Mouse (Mus musculus) monocyte, adult 5-6 weeks (primary cell): Measurements from ENCODE around the gene Prr5l. TPM values are rescaled to one million over a fixed set of nuclear protein-coding genes. Genes with fewer than 3 reads are reported as not detected.
A peak's percentile ranks its signal among the peaks of the same experiment; 100 is the strongest.

Experiments used
- ATAC-seq: fragments of 153-309, 156-312 bp; replicated peaks from 2 replicates; pipeline ENCODE4 v1.8.0; 2017; ENCODE audit warnings: mild to moderate bottlenecking; ENCODE audit not compliant: low TSS enrichment, insufficient number of reproducible peaks, severe bottlenecking, poor library complexity, low FRiP score
- total RNA-seq: library from RNA; stranded (forward); fragments of 200-1000, 200-491, 200-594 nt; gene quantifications from 3 replicates; pipeline ENCODE4 v1.2.3, GENCODE M21; 2017

Gene Prr5l
- total RNA-seq, 1 experiment from 2014 or later, result 41.2 TPM

DNA sequence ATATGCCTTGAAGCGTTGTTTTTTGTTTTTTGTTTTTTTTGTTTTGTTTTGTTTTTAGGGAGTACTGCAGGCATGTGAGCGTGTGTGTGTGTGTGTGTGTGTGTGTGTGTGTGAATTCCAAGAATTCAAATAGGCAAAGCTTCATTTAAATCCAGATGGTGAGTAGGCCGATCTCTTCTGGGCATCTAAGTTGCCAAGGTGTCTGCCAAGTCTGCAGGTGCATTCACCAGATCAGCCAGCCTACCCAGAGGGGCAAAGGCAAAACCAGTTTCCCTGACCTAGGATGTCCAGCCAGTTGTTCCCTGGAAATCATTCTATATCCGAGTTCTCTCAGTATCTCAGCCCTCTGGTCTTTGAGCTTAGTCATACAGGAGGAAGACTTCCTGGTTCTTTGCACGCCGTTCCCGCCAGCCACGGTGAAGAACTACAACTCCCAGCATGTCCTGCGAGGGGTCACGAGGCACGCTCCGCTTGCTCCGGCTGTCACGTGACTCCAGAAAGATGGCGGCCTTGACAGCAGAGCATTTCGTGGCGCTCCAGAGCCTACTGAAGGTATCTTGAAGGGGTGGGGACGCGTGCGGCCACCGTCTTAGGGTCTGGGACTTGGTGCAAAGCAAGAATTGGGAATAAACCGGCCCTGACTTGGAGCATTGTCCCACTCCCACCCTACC lies 3.1 kb upstream of the Prr5l start, which contains the start of gene Commd9:
Commd9 (plus strand) TSS at position 480 of the 671 bp plus-strand sequence.
- ATAC-seq, result peak; percentile 93

DNA sequence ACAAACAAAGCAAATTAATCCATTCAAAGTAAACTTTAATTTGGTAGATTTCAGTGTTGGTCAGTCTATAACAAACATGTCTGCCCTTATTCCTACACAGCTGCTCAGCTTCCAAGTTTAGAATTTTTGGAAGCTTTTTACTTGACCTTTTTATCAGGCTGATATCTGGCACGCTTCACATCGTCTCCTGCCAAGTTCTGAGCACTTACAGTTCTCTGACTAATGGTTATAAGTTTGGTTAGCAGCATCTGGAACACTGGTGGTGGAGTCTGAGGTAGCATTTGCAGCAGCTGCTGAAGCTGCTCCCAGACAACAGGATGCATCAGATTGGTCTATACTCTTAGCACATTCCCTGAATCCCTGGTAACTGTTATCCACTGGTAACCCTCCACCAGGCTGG lies 1.5 kb upstream of the Prr5l start:
- no peak for ATAC-seq

DNA sequence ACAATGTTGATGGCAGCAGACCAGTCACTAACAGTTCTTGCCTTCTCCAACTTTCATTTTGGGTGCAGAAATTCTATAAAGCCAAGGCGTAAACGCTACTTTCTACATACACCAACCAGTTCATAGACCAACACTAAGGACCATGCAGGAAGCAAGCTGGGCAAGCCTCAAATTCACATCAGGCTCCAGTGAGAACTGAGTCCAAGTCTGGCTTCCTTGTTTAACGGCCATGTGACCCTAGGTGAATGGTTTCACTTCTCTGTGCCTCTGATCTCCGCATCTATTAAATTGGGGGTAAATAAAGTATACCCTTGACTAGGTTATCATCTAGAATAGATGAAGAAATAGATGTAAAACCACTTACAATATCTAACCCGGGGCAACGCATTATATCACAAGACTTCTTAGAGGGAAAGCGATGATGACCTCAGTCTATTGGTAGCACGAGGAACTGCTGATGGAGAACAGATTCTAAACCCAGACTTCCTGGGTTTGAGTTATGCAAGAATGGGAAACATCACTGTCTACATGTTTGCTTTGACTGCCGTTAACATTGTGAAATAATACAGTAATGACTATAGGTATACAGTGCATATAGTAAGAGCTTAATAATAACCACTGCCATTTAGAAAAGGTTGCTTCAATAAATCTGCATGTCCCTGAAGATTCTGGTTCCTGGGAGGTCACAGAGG lies 1.2 kb downstream of the Prr5l start:
- peak; percentile 59 for ATAC-seq

DNA sequence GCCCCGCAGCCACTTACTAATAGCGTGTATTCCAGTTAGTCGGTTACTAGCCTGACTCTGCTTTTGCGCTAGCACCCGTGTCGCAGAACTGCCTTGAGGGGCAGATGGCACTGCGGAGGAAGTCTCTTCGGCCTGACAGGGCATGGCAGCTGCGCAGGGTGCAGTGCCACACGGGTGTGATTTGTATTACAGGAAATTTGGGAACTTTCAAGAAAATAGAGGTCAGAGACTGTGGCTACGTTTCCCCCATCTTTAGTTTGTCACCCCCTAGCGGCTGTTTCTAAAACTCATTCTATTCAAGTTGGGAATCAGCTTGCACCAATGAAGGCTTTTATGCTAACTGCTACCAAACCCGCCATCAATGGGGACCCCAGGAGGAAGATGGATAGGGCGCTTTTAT lies 11.6 kb downstream of the Prr5l start:
- ATAC-seq, result no peak; the same call in 1 of the 2 replicates

DNA sequence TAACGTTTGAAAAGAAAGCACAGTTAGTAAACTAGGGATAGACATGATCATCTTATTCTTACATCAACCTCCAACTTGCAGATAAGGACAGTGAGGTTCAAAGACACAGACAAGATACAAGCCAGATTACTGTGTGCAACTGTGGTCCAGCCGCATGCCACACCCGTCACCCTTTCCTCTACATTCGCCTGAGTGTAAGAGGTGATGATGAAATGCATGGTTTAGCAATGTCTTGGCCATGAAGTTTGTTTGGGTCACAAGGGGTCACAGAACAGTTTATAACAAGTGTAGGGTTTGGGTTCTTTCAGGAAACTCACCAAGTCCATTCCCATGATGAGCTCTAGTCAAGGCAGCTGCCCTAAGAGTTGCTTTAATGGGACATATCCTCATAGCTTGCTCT lies 14.1 kb downstream of the Prr5l start:
- ATAC-seq, result peak; percentile 94

DNA sequence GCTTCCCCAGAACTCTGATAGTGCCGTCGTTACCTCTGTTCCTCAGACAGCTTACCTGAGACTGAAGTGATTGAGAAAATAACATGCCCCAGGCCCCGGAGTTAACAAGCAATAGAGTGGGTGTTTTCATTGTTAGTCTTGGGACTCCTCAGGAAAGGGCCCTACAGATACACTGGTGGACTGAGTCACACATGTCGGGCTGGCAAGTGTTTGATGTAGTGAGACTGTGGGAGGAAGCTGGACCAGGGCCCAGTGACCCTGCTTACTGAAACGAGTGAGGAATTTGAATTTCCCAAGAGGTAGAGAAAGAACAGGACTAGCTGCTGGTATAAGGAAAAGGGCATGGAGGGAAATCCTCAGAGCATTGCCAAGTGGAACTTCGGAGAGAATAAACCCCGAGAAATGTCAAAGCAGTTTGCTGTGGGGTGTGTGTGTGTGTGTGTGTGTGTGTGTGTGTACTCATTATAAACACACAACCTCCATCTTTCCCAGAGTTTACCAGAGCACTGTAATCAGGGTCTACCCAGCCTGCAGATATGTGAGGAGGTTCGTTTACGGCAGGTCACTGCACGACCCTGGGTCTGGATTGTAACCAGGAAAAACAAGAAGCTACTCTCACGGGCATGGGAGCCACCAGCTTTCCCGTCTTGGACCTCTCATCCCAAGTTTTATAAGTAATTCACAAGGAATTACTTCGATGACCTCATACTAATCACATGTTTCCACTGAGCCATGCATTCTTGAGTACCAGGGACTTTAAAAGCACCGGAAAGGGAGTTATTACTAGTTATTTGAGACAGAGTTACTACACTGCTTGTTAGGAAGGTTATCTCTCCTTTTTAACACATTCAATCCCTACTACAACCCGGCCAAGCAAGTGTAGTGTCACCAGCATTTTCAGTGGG lies 20.4 kb downstream of the Prr5l start:
- ATAC-seq, result no peak

DNA sequence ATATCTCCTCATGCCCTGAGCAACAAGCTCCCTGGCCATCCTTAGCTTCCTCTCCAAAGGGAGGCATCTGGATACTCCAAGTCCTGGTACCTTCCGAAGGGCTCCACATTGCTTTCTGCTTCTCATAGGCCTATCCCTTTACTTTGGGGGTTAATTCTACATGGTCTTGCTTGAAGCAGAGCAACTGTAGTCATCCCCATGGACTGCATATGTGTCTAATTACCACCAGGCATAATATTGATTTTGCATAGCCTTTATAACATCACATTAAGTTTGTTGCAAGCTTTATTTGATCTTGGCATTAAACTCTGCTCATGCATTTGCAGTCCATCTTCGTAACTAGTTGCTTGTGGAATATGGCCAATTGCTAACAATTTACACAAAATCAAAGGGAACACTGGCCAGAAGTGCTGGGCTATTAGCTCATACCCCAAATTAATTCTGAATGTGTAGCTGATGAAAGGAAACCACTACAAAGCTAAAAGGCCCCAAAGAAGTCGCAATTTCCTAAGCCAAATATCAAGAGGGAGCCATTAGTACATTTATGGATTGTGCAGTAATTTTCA lies 21.8 kb downstream of the Prr5l start:
- ATAC-seq, result no peak

DNA sequence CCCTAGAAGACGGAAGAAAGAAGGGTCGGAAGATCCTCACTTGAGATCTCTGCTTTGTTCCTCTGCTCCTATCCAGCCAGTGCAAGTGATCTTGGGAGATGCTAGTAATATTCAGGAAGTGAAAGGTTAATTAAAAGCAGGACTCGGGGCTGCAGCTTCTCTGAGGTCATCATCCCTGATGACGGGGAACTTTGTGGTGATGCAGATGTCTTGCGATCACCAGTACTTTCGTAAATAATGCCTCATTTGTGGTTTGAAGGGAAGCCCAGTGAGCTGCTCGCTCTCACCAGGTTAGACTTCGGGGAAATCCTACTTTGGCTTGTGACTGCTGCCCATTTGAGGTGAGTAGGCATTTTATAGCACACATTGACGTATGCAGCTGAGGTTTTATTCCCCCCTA lies 26.7 kb downstream of the Prr5l start:
- 0 out of 2 replicates have a peak, but pooled peaks have one; percentile 56 for ATAC-seq

DNA sequence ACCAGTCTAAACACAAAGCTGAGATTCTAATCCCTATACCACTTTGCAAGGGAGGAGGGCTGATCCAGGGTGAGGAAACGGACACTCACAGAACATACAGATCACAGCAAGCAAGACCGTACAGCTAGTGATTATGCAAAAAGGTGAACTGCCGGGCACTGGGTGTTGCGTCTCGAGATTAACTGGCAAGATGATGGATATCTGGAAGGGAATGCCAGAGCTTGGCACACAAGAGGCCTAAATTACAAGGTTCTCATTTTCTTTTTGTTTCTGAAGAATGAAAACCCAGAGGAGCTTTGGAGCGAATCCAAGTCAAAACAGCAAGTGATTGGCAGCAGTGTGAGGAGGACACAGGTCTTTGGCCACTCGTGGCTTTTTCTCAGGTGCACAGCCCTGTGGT lies 28.0 kb downstream of the Prr5l start:
- ATAC-seq, result no peak

DNA sequence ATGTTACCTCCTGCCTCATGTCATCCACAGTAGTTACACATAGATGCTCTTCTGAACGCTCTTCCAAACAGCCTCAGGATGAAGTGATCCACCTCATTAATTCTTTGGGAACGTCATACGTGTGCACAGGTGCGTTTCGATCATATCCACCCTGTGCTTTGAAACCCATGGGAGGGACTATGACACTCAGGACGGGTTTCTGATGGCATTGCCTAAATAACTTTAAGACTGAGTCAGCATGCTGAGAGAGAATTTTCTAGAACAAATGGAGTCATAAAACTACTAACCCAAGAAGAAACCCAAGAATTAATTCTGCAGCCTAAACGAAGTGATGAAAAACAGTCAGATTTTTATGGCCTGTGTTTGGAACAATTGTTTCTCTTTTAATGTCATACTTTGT lies 40.1 kb downstream of the Prr5l start:
- ATAC-seq, result no peak

DNA sequence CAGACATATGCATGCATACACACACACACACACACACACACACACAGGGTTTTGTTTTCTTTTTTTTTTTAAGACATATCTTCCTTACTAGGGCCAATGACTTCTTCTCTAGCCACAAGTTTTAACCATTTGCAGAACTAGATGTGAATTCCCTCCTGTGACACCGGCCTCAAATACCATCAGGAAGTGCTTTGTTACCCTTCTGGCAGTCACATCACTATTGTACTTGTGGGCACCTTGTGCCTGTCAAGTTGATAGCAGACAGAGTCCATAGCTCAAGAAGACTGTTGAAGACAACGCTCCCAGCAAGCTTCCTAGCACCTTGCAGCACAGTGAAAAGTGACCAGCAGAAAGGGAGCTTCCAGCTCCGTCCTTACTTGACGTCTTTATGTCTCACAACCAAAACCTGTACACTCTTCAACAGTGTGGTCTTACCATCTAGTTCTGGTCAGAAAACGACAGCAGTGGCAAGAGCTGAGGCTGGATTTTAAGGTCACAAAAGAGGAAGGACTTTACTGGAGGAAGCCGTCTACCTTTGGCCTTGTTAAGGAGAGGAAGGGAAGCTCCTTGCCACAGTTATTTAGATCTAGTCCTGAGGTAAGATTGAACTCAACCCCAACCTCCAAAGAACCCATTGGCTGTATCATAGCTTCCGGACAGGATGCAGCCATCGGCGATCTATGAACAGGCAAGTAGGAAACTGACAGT lies 47.9 kb downstream of the Prr5l start:
- 0 out of 2 replicates have a peak, but pooled peaks have one; percentile 45 for ATAC-seq

DNA sequence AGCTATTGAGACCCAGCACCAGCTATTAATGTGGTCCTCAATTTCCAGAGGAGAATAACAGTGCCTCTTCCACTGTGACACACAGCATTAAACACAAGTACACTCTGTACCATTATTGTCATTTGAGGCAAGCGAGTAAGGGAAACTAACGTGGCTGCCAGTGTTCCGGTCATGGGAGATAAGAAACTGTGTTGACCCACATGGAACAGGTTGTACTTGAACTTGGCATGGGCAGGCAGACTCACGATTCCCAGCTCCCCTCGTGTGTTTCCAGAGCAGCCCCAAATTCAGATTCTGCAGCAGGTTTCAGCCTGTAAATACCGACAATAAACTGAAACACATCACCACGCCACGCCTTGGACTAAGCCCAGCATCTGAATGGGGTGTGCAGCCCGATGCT lies 50.5 kb downstream of the Prr5l start:
- no peak for ATAC-seq

DNA sequence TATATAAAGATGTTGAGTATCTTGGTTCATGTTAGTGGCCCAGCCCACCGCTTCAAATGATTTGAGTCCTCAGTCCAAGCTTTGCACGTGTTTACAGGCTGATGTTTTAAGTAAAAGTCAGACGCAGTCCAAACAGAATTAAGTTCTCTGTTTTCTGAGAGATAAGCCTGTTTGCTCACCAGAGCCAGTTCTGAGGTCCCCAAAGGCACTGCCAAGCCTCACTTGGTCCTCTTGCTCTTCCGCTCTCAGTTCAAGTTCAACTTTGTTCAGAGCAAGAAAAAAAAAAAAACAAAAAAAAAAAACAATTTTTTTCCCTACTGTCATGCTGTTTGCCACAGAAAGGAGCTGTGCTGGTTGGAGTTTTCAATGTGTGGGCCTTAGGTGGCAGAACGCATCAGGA lies 51.0 kb downstream of the Prr5l start:
- ATAC-seq, result no peak

DNA sequence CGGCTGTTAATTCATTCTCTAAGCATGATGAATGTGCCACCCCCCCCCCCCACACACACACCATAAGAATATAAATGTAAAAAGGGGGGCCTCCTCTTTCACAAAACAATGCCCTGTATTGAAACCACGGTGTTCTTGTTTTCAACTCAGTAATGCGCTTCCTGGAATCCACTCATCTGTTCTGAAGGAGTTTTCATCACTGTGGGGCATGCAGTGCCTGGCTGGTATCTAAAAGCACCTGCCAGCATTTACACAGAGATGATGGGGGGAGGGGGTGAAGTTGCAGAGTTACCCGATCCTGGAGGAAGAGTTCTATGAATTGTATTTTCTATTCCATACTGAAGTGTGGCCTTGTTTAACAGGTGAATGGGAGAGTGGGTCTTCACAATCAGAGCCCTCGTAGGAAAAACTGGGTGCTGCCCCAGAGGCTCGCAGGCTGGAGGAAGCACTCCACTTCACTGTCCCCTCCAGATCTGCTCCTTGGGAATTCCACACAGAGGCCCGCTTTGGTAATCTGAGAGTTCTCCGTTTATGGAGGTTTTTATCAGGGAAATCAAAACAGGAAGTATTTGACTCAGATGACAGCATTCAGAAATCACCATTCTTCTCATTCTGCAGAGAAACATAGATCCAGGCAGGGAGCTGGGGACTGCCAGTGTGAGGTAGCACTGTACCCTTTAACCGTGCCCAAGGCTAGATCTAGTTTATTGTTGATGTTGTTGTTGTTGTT lies 52.5 kb downstream of the Prr5l start:
- no peak for ATAC-seq

DNA sequence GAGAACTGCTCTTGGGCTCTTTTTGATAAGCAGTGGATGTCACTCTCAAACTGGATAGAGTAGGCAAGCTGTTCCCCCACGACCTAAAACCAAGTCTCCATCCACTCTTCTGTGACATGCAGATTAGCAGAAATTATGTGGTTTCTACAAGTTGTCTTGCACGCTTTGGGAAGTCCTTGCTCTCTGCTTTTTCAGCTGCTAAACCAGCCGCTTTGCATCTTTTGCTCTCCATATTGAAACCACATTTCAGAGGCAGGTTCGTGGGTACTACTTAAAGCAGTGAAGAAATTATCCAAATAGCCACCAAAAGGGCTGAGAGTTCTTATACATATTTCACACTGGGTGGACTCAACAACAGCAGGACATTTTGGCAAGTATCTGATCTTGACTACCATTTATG lies 53.8 kb downstream of the Prr5l start:
- no peak for ATAC-seq

DNA sequence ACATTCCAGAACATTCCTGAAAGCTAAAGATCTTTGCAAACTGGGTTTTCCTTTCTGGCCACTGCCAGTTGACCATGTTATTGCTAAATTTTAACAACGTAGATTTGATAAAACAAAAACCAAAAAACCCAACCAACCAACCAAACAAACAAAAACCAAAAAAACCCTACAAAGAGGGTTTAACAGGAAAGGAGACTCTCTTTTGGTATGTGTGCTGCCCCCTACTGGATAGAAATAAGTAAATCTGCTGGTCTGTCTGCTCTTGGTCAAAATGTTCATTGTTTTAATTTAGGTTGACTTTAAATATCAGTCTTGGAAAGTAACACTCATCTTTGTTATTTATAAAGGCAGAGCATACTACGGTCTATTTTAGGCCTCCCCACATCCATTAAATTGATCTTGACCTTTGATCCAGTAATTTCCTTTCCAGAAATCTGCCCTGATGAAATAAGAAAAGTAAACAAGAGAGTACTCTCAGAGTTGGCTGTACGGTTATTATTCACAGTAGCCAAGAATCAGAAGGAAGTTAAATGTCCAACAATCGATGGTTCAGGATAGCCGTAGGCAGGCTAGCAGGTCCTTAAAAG lies 54.7 kb downstream of the Prr5l start:
- ATAC-seq, result 0 out of 2 replicates have a peak, but pooled peaks have one; percentile 52

DNA sequence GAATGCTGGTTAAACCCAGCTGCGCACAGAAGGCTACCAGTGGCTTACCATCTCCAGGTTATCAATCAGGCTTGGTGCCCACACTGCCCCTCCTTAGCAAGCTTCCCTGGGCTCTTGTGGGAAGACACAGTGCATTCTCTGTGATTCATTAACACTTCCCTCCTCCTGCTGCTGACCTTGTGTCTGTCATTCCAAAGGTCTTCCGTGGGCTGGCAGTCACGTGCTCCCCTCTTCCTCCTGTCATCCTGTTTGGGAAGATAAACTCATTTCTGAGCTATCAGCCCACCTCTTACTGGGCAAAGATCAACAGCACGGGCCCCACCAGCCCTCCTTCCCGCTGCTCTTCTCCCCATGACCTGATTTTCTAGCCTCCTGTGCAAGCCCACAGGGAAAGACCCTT lies 55.2 kb downstream of the Prr5l start:
- no peak for ATAC-seq
